Mouse (Mus musculus) CH12F3 (cell line): ENCODE results near the gene Cul9.

Experiments used
- in situ Hi-C: fragments of 300-500 bp; cut with MboI; formaldehyde crosslinking; loops from 2 replicates; pipeline ENCODE4 v1.14.3; 2020; ENCODE audit warnings: low sequenced_read_pairs

Cul9 gene

GRCm38 (mm10) chr17:46454539-46454938 is 91.6 kb downstream of the Cul9 start:
- in situ Hi-C loops = no loop called here

- in situ Hi-C loops = no loop called here
These were observed 92.2 kb downstream of the Cul9 start for GRCm38 (mm10) chr17:46453970-46454411.

- in situ Hi-C loops = no loop called here
These were observed 92.8 kb downstream of the Cul9 start for GRCm38 (mm10) chr17:46453302-46453948.

GRCm38 (mm10) chr17:46452683-46453082 is 93.5 kb downstream of the Cul9 start:
- in situ Hi-C loops = no loop called here
